Mouse (Mus musculus) bone marrow, adult 2 months (tissue): Measurements from ENCODE around the gene Cd22. TPM values are rescaled to one million over a fixed set of nuclear protein-coding genes. Genes with fewer than 3 reads are reported as not detected.
A peak's percentile ranks its signal among the peaks of the same experiment; 100 is the strongest.

Experiments used
- H3K27ac ChIP-seq: fragments of 200-500 bp; 2 replicates; pipeline ENCODE4 v1.5.1; 2012; ENCODE audit warnings: low read depth, mild to moderate bottlenecking, control low read depth, inconsistent platforms, low read length; ENCODE audit not compliant: control insufficient read depth, poor library complexity, insufficient read depth
- H3K4me1 ChIP-seq: fragments of 200-500 bp; 2 replicates; pipeline ENCODE4 v1.6.1; 2011; ENCODE audit warnings: low read length; ENCODE audit not compliant: control insufficient read depth, insufficient read depth
- H3K4me3 ChIP-seq: fragments of 200-500 bp; replicated peaks from 2 replicates; pipeline ENCODE3; 2011; ENCODE audit warnings: mild to moderate bottlenecking, low read depth, low read length, control low read depth; ENCODE audit not compliant: control insufficient read depth
- CTCF ChIP-seq: fragments of 200-500 bp; IDR thresholded peaks from 2 replicates; pipeline ENCODE4 v1.5.1; 2011; ENCODE audit warnings: low read length, control low read depth; ENCODE audit not compliant: control insufficient read depth, insufficient read depth
- POLR2A ChIP-seq: fragments of 200-500 bp; IDR thresholded peaks from 2 replicates; pipeline ENCODE4 v1.6.1; 2011; ENCODE audit warnings: low read depth, mild to moderate bottlenecking, control low read depth, low read length, borderline replicate concordance; ENCODE audit not compliant: control insufficient read depth
- WGBS: fragments of 180-500 bp; shearing (Covaris S2); methylation state at CpG from one replicate; pipeline ENCODE4 v1.1.7; 2018; 5-methylcytosine and 5-hydroxymethylcytosine counted together
- polyA plus RNA-seq: library from polyadenylated mRNA; stranded (reverse); fragments of >200 nt; gene quantifications from 2 replicates; pipeline ENCODE4 v1.2.4, GENCODE M21; 2011; ENCODE audit warnings: low replicate concordance; ENCODE audit not compliant: missing spikeins, insufficient read depth, insufficient read length

The Cd22 gene
- polyA plus RNA-seq, 1 experiment, result 59.4 TPM

GRCm38 (mm10) chr7:30908992-30909431 lies 28.9 kb upstream of the Cd22 start:
- TF ChIP-seq POLR2A (peak; percentile 42; the same call in 1 of the 2 replicates), CTCF (no peak)
- Histone ChIP-seq H3K27ac (0 out of 2 replicates have a peak overlapping the region, but pooled peaks have one; percentile 21), H3K4me1 (no peaks in the 10 kb centered on the region; the same call in 1 of the 2 replicates), H3K4me3 (peak overlapping the region; percentile 57)
- WGBS, result 20% methylated on average over 16 of the region's 17 CpGs

GRCm38 (mm10) chr7:30908277-30908991 lies 28.3 kb upstream of the Cd22 start:
- Histone ChIP-seq H3K4me3 (peak overlapping the region; percentile 57), H3K4me1 (no peaks in the 10 kb centered on the region; the same call in 1 of the 2 replicates), H3K27ac (no peak overlapping the region)
- WGBS, result 10% methylated on average over 25 of the region's 26 CpGs
- TF ChIP-seq CTCF (no peak), POLR2A (no peak)

GRCm38 (mm10) chr7:30904042-30904441 lies 23.9 kb upstream of the Cd22 start:
- peak; percentile 69 for TF ChIP-seq CTCF
- TF ChIP-seq POLR2A, result no peak
- WGBS, result 18% methylated on average over 4 of the region's 4 CpGs
- no peak overlapping the region for H3K4me3 ChIP-seq
- H3K27ac ChIP-seq, result no peak overlapping the region
- H3K4me1 ChIP-seq, result no peaks in the 10 kb centered on the region

- no peak overlapping the region for H3K4me3 ChIP-seq
- H3K4me1 ChIP-seq, result peaks cover 3% of the 10 kb centered on the region; the same call in 1 of the 2 replicates
- TF ChIP-seq CTCF, result no peak
- no peak for TF ChIP-seq POLR2A
- 38% methylated on average over 3 of the region's 3 CpGs for WGBS
- H3K27ac ChIP-seq, result peak overlapping the region; percentile 45
Observed at GRCm38 (mm10) chr7:30895217-30895616, 15.1 kb upstream of the Cd22 start.

- no peak for TF ChIP-seq POLR2A
- no peak for TF ChIP-seq CTCF
- Histone ChIP-seq H3K4me1 (peaks cover 5% of the 10 kb centered on the region; the same call in 1 of the 2 replicates), H3K27ac (no peak overlapping the region), H3K4me3 (no peak overlapping the region)
- WGBS, result 73% methylated on average over 3 of the region's 3 CpGs
Observed at GRCm38 (mm10) chr7:30892515-30892914, 12.4 kb upstream of the Cd22 start.

- no peak for TF ChIP-seq POLR2A
- no peak for TF ChIP-seq CTCF
- peaks cover 6% of the 10 kb centered on the region; the same call in 1 of the 2 replicates for H3K4me1 ChIP-seq
- H3K4me3 ChIP-seq, result no peak overlapping the region
- H3K27ac ChIP-seq, result peak overlapping the region; percentile 63
- WGBS, result 75% methylated on average over 9 of the region's 9 CpGs
Observed at GRCm38 (mm10) chr7:30891746-30892145, 11.6 kb upstream of the Cd22 start.

- TF ChIP-seq POLR2A (no peak), CTCF (no peak)
- 16% methylated on average over 2 of the region's 2 CpGs for WGBS
- H3K27ac ChIP-seq, result peak overlapping the region; percentile 65
- H3K4me3 ChIP-seq, result no peak overlapping the region
- peaks cover 6% of the 10 kb centered on the region; the same call in 1 of the 2 replicates for H3K4me1 ChIP-seq
Observed at GRCm38 (mm10) chr7:30890681-30891080, 10.5 kb upstream of the Cd22 start.

- WGBS, result 77% methylated on average over 7 of the region's 7 CpGs
Observed at GRCm38 (mm10) chr7:30888786-30889185, 8.6 kb upstream of the Cd22 start.

GRCm38 (mm10) chr7:30887568-30888188 lies 7.5 kb upstream of the Cd22 start:
- WGBS, result 32% methylated on average over 14 of the region's 14 CpGs
- Histone ChIP-seq H3K4me1 (peaks cover 6% of the 10 kb centered on the region; the same call in 1 of the 2 replicates), H3K4me3 (no peak overlapping the region), H3K27ac (peak overlapping the region; percentile 67)
- no peak for TF ChIP-seq POLR2A
- peak; percentile 22; the same call in 1 of the 2 replicates for TF ChIP-seq CTCF

More at GRCm38 (mm10) chr7:30888786-30889185, 8.6 kb upstream of the Cd22 start:
- no peak overlapping the region for H3K4me3 ChIP-seq
- peaks cover 6% of the 10 kb centered on the region; the same call in 1 of the 2 replicates for H3K4me1 ChIP-seq
- H3K27ac ChIP-seq, result no peak overlapping the region
- no peak for TF ChIP-seq POLR2A
- no peak for TF ChIP-seq CTCF
